Mouse (Mus musculus): ENCODE results near the gene Zfp229.

DNA sequence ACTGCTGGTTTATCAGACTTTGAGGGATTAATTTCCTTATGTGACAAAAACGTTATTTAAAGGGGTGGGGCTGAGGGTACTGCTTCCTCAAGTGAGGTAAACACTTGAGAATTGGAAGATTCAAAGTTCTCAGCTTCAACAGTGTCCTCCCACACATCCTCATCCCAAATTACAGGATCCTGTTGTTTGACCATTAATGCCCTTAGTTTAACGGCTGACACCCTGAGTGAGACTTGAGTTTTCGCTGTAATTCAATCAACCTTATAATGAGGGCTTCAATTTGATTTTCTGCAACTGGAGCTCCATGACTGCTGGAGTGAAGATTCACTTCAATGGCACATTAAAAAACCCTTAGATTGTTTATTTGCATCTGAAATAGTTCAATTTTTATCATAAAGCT is 37.3 kb upstream of the Zfp229 start:
- no peak for TF ChIP-seq HCFC1 (IDR thresholded peaks at IDR 0.05; ENCODE audit: borderline replicate concordance, insufficient read depth, low read length)
- TF ChIP-seq ZC3H11A (IDR thresholded peaks at IDR 0.05; ENCODE audit: borderline replicate concordance, low read depth, low read length) = no peak
